Mouse (Mus musculus): ENCODE measurements around the gene Wsb1. TPM values are rescaled to one million over a fixed set of nuclear protein-coding genes. Genes with fewer than 3 reads are reported as not detected.

Wsb1 gene
- polyA plus RNA-seq, 1 experiment from 2014 or later: 425 TPM

- no peaks in the 10 kb centered on the region for H3K27me3 ChIP-seq (ENCODE audit: control insufficient read depth, insufficient read depth, low read length)
- H3K4me1 ChIP-seq (ENCODE audit: control insufficient read depth, insufficient read depth, low read length): no peaks in the 10 kb centered on the region
- H3K27ac ChIP-seq (ENCODE audit: low read depth, low read length): no peak overlapping the region
- no peak overlapping the region for H3K9ac ChIP-seq (ENCODE audit: low read length)
- H3K9me3 ChIP-seq (ENCODE audit: control insufficient read depth, low read length): no peaks in the 10 kb centered on the region
- no peak for ATAC-seq (ENCODE audit: low FRiP score)
- DNase-seq (ENCODE audit: low spot score, missing footprints): no peak
- H3K36me3 ChIP-seq (ENCODE audit: control insufficient read depth, insufficient read depth, low read length): no peaks in the 10 kb centered on the region
- 67% methylated on average over 5 of the region's 5 CpGs for WGBS
- H3K4me2 ChIP-seq: no peak overlapping the region
- no peak overlapping the region for H3K4me3 ChIP-seq (ENCODE audit: low read depth, low read length)
Measured at GRCm38 (mm10) chr11:79209113-79209512, 45.4 kb downstream of the Wsb1 start.

GRCm38 (mm10) chr11:79208462-79208861 lies 46.0 kb downstream of the Wsb1 start:
- WGBS: 93% methylated on average over 4 of the region's 4 CpGs
- no peaks in the 10 kb centered on the region for H3K36me3 ChIP-seq (ENCODE audit: control insufficient read depth, insufficient read depth, low read length)

GRCm38 (mm10) chr11:79207691-79208090 lies 46.8 kb downstream of the Wsb1 start:
- H3K9me3 ChIP-seq (ENCODE audit: control insufficient read depth, low read length): no peaks in the 10 kb centered on the region
- H3K27ac ChIP-seq (ENCODE audit: low read depth, low read length): no peak overlapping the region
- H3K4me1 ChIP-seq (ENCODE audit: control insufficient read depth, insufficient read depth, low read length): no peaks in the 10 kb centered on the region
- H3K4me3 ChIP-seq (ENCODE audit: low read depth, low read length): no peak overlapping the region
- no peak for ATAC-seq (ENCODE audit: low FRiP score)
- H3K4me2 ChIP-seq: no peak overlapping the region
- DNase-seq (ENCODE audit: low spot score, missing footprints): no peak
- no peaks in the 10 kb centered on the region for H3K27me3 ChIP-seq (ENCODE audit: control insufficient read depth, insufficient read depth, low read length)
- H3K9ac ChIP-seq (ENCODE audit: low read length): no peak overlapping the region
- H3K36me3 ChIP-seq (ENCODE audit: control insufficient read depth, insufficient read depth, low read length): no peaks in the 10 kb centered on the region
- 90% methylated on average over 10 of the region's 10 CpGs for WGBS

More at GRCm38 (mm10) chr11:79208462-79208861, 46.0 kb downstream of the Wsb1 start:
- Histone ChIP-seq H3K27me3 (ENCODE audit: control insufficient read depth, insufficient read depth, low read length) (no peaks in the 10 kb centered on the region), H3K4me3 (ENCODE audit: low read depth, low read length) (no peak overlapping the region), H3K9ac (ENCODE audit: low read length) (no peak overlapping the region), H3K9me3 (ENCODE audit: control insufficient read depth, low read length) (no peaks in the 10 kb centered on the region), H3K27ac (ENCODE audit: low read depth, low read length) (no peak overlapping the region), H3K4me2 (no peak overlapping the region), H3K4me1 (ENCODE audit: control insufficient read depth, insufficient read depth, low read length) (no peaks in the 10 kb centered on the region)
- DNase-seq (ENCODE audit: low spot score, missing footprints) (peak; percentile 19), ATAC-seq (ENCODE audit: low FRiP score) (no peak)

- Histone ChIP-seq H3K27me3 (ENCODE audit: control insufficient read depth, insufficient read depth, low read length) (no peaks in the 10 kb centered on the region), H3K4me1 (ENCODE audit: control insufficient read depth, insufficient read depth, low read length) (no peaks in the 10 kb centered on the region), H3K9me3 (ENCODE audit: control insufficient read depth, low read length) (no peaks in the 10 kb centered on the region), H3K4me2 (no peak overlapping the region), H3K9ac (ENCODE audit: low read length) (no peak overlapping the region), H3K27ac (ENCODE audit: low read depth, low read length) (no peak overlapping the region), H3K36me3 (ENCODE audit: control insufficient read depth, insufficient read depth, low read length) (no peaks in the 10 kb centered on the region), H3K4me3 (ENCODE audit: low read depth, low read length) (no peak overlapping the region)
- peak; percentile 60 for DNase-seq (ENCODE audit: low spot score, missing footprints)
- WGBS: 84% methylated on average over 3 of the region's 3 CpGs
- ATAC-seq (ENCODE audit: low FRiP score): no peak
Measured at GRCm38 (mm10) chr11:79204444-79204843, 50.0 kb downstream of the Wsb1 start.

GRCm38 (mm10) chr11:79200502-79200901 lies 54.0 kb downstream of the Wsb1 start:
- ATAC-seq (ENCODE audit: low FRiP score): no peak
- no peak overlapping the region for H3K27ac ChIP-seq (ENCODE audit: low read depth, low read length)
- 62% methylated on average over 7 of the region's 7 CpGs for WGBS

GRCm38 (mm10) chr11:79198562-79198961 lies 55.9 kb downstream of the Wsb1 start:
- Histone ChIP-seq H3K9me3 (ENCODE audit: control insufficient read depth, low read length) (no peaks in the 10 kb centered on the region), H3K4me3 (ENCODE audit: low read depth, low read length) (no peak overlapping the region), H3K36me3 (ENCODE audit: control insufficient read depth, insufficient read depth, low read length) (no peaks in the 10 kb centered on the region), H3K4me1 (ENCODE audit: control insufficient read depth, insufficient read depth, low read length) (peaks cover 4% of the 10 kb centered on the region; the same call in 1 of the 2 replicates), H3K9ac (ENCODE audit: low read length) (no peak overlapping the region), H3K27ac (ENCODE audit: low read depth, low read length) (no peak overlapping the region), H3K27me3 (ENCODE audit: control insufficient read depth, insufficient read depth, low read length) (no peaks in the 10 kb centered on the region), H3K4me2 (no peak overlapping the region)
- peak; percentile 14 for DNase-seq (ENCODE audit: low spot score, missing footprints)
- no peak for ATAC-seq (ENCODE audit: low FRiP score)
- WGBS: 88% methylated on average over 4 of the region's 4 CpGs

More at GRCm38 (mm10) chr11:79200502-79200901, 54.0 kb downstream of the Wsb1 start:
- H3K9me3 ChIP-seq (ENCODE audit: control insufficient read depth, low read length): no peaks in the 10 kb centered on the region
- no peaks in the 10 kb centered on the region for H3K27me3 ChIP-seq (ENCODE audit: control insufficient read depth, insufficient read depth, low read length)
- DNase-seq (ENCODE audit: low spot score, missing footprints): peak; percentile 79
- no peak overlapping the region for H3K9ac ChIP-seq (ENCODE audit: low read length)
- no peak overlapping the region for H3K4me2 ChIP-seq
- H3K4me1 ChIP-seq (ENCODE audit: control insufficient read depth, insufficient read depth, low read length): peaks cover 4% of the 10 kb centered on the region; the same call in 1 of the 2 replicates
- H3K36me3 ChIP-seq (ENCODE audit: control insufficient read depth, insufficient read depth, low read length): no peaks in the 10 kb centered on the region
- H3K4me3 ChIP-seq (ENCODE audit: low read depth, low read length): no peak overlapping the region

- Histone ChIP-seq H3K9me3 (ENCODE audit: control insufficient read depth, low read length) (no peaks in the 10 kb centered on the region), H3K9ac (ENCODE audit: low read length) (no peak overlapping the region), H3K36me3 (ENCODE audit: control insufficient read depth, insufficient read depth, low read length) (no peaks in the 10 kb centered on the region), H3K27me3 (ENCODE audit: control insufficient read depth, insufficient read depth, low read length) (no peaks in the 10 kb centered on the region), H3K4me1 (ENCODE audit: control insufficient read depth, insufficient read depth, low read length) (peaks cover 4% of the 10 kb centered on the region; the same call in 1 of the 2 replicates), H3K27ac (ENCODE audit: low read depth, low read length) (no peak overlapping the region), H3K4me3 (ENCODE audit: low read depth, low read length) (no peak overlapping the region), H3K4me2 (no peak overlapping the region)
- ATAC-seq (ENCODE audit: low FRiP score) (no peak), DNase-seq (ENCODE audit: low spot score, missing footprints) (peak; percentile 74)
- WGBS: 82% methylated on average over 6 of the region's 6 CpGs
Measured at GRCm38 (mm10) chr11:79197846-79198235, 56.6 kb downstream of the Wsb1 start.

GRCm38 (mm10) chr11:79196876-79197845 lies 57.3 kb downstream of the Wsb1 start:
- H3K27ac ChIP-seq (ENCODE audit: low read depth, low read length): no peak overlapping the region
- 71% methylated on average over 13 of the region's 13 CpGs for WGBS

GRCm38 (mm10) chr11:79196196-79196869 lies 58.1 kb downstream of the Wsb1 start:
- Histone ChIP-seq H3K4me2 (no peak overlapping the region), H3K27ac (ENCODE audit: low read depth, low read length) (no peak overlapping the region), H3K4me1 (ENCODE audit: control insufficient read depth, insufficient read depth, low read length) (peaks cover 4% of the 10 kb centered on the region; the same call in 1 of the 2 replicates), H3K9me3 (ENCODE audit: control insufficient read depth, low read length) (no peaks in the 10 kb centered on the region), H3K27me3 (ENCODE audit: control insufficient read depth, insufficient read depth, low read length) (no peaks in the 10 kb centered on the region), H3K36me3 (ENCODE audit: control insufficient read depth, insufficient read depth, low read length) (no peaks in the 10 kb centered on the region), H3K9ac (ENCODE audit: low read length) (no peak overlapping the region), H3K4me3 (ENCODE audit: low read depth, low read length) (no peak overlapping the region)
- WGBS: 80% methylated on average over 3 of the region's 3 CpGs
- DNase-seq (ENCODE audit: low spot score, missing footprints) (peak; percentile 80), ATAC-seq (ENCODE audit: low FRiP score) (no peak)

More at GRCm38 (mm10) chr11:79196876-79197845, 57.3 kb downstream of the Wsb1 start:
- Histone ChIP-seq H3K4me2 (no peak overlapping the region), H3K36me3 (ENCODE audit: control insufficient read depth, insufficient read depth, low read length) (no peaks in the 10 kb centered on the region), H3K9me3 (ENCODE audit: control insufficient read depth, low read length) (no peaks in the 10 kb centered on the region), H3K4me1 (ENCODE audit: control insufficient read depth, insufficient read depth, low read length) (peaks cover 4% of the 10 kb centered on the region; the same call in 1 of the 2 replicates), H3K4me3 (ENCODE audit: low read depth, low read length) (no peak overlapping the region), H3K9ac (ENCODE audit: low read length) (no peak overlapping the region), H3K27me3 (ENCODE audit: control insufficient read depth, insufficient read depth, low read length) (no peaks in the 10 kb centered on the region)
- peak; percentile 67 for DNase-seq (ENCODE audit: low spot score, missing footprints)
- ATAC-seq (ENCODE audit: low FRiP score): no peak

Data from midbrain, embryonic 11.5 days (tissue).